Mouse (Mus musculus) MEL (cell line): ENCODE data around the gene Rasl11b.

ENCODE experiments used
- CTCF ChIP-seq, 3 experiments: IDR thresholded peaks in 2 of 3; conservative IDR thresholded peaks in 1 of 3; 2 replicates each; pipeline ENCODE4 v1.5.1; 2011 to 2012; ENCODE audit warnings: low read length in 3 of 3, low read depth in 2 of 3, mild to moderate bottlenecking in 2 of 3, improper control_type of control experiment in 1 of 3, inconsistent platforms in 1 of 3, mixed read lengths in 1 of 3, moderate library complexity in 1 of 3; ENCODE audit not compliant: control insufficient read depth in 1 of 3, insufficient read depth in 1 of 3, poor library complexity in 1 of 3, severe bottlenecking in 1 of 3
- EP300 ChIP-seq, 2 experiments: IDR thresholded peaks; 2 replicates each; pipeline ENCODE4 v1.6.1; 2011; ENCODE audit warnings: improper control_type of control experiment in 2 of 2, low read length in 2 of 2, low read depth in 1 of 2, mild to moderate bottlenecking in 1 of 2
- ETS1 ChIP-seq: IDR thresholded peaks from 2 replicates; pipeline ENCODE4 v1.6.1; 2012; ENCODE audit warnings: low read depth, mild to moderate bottlenecking, inconsistent platforms, low read length, improper control_type of control experiment, moderate library complexity
- GATA1 ChIP-seq: IDR thresholded peaks from 2 replicates; pipeline ENCODE4 v1.6.1; 2011; ENCODE audit warnings: low read depth, low read length, improper control_type of control experiment
- HCFC1 ChIP-seq: IDR thresholded peaks from 2 replicates; pipeline ENCODE4 v1.6.1; 2012; ENCODE audit warnings: low read depth, mild to moderate bottlenecking, inconsistent platforms, low read length, improper control_type of control experiment, moderate library complexity
- MAX ChIP-seq: IDR thresholded peaks from 2 replicates; pipeline ENCODE4 v1.6.1; 2011; ENCODE audit warnings: low read length, improper control_type of control experiment
- MXI1 ChIP-seq: IDR thresholded peaks from 2 replicates; pipeline ENCODE4 v1.6.1; 2011; ENCODE audit warnings: mild to moderate bottlenecking, low read depth, low read length, improper control_type of control experiment
- RAD21 ChIP-seq: IDR thresholded peaks from 2 replicates; pipeline ENCODE4 v1.6.1; 2011; ENCODE audit warnings: mild to moderate bottlenecking, low read depth, low read length, improper control_type of control experiment
- TCF12 ChIP-seq: IDR thresholded peaks from 2 replicates; pipeline ENCODE4 v1.6.1; 2014; ENCODE audit warnings: low read depth, mild to moderate bottlenecking, inconsistent platforms, low read length, improper control_type of control experiment, moderate library complexity
- ZC3H11A ChIP-seq: IDR thresholded peaks from 2 replicates; pipeline ENCODE4 v1.6.1; 2012; ENCODE audit warnings: low read depth, mild to moderate bottlenecking, inconsistent platforms, low read length, improper control_type of control experiment
- ZMIZ1 ChIP-seq: IDR thresholded peaks from 2 replicates; pipeline ENCODE4 v1.6.1; 2012; ENCODE audit warnings: low read depth, mild to moderate bottlenecking, inconsistent platforms, low read length, improper control_type of control experiment, moderate library complexity

DNA sequence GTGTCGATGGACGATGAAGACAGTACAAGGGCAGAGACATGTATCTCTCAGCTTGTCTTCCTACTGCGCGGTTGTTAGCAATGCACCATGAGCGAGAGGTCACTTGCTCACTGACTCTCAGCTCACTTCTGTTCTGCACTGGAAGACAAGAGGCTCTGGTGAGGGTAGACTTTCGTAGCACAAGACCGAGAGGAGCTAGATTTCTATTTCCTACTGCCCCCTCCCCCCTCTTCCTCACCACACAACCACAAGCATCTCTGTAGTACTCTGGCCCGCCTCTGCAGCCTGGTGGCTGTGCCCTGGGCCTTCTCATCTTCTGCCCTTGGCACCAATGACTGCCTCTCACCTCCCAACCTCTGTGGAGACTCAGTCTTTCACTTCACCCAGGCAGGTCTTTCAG is 5.4 kb downstream of the Rasl11b start:
- no peak for TF ChIP-seq MXI1
- TF ChIP-seq MAX = no peak
- no peak for TF ChIP-seq ETS1
- TF ChIP-seq EP300 (IDR thresholded peaks at IDR 0.05; ENCODE audit: low read depth in 1 of 2, low read length in 2 of 2) = no peak
- TF ChIP-seq CTCF (IDR thresholded peaks at IDR 0.05 in 2 of 3, conservative IDR thresholded peaks at IDR 0.05 in 1 of 3; ENCODE audit: control insufficient read depth in 1 of 3, insufficient read depth in 1 of 3, low read depth in 2 of 3, low read length in 3 of 3, poor library complexity in 1 of 3, severe bottlenecking in 1 of 3) = no peak
- no peak for TF ChIP-seq GATA1
- TF ChIP-seq ZC3H11A = no peak
- no peak for TF ChIP-seq ZMIZ1
- TF ChIP-seq HCFC1 = no peak
- no peak for TF ChIP-seq RAD21
- no peak for TF ChIP-seq TCF12
